Mouse (Mus musculus) C2C12 (cell line): ENCODE data around the gene Pla1a. TPM values are rescaled to one million over a fixed set of nuclear protein-coding genes. Genes with fewer than 3 reads are reported as not detected.

Experiments used
- H3K27me3 ChIP-seq: one replicate; pipeline ENCODE4 v1.6.1; 2011; ENCODE audit not compliant: control insufficient read depth, insufficient read depth, insufficient read length
- H3K36me3 ChIP-seq: one replicate; pipeline ENCODE4 v1.6.1; 2011; ENCODE audit not compliant: control insufficient read depth, insufficient read depth
- H3K4me3 ChIP-seq: one replicate; pipeline ENCODE4 v1.5.1; 2011; ENCODE audit warnings: mild to moderate bottlenecking, control low read depth; ENCODE audit not compliant: poor library complexity, insufficient read depth, severe bottlenecking
- H3K79me2 ChIP-seq: one replicate; pipeline ENCODE4 v1.6.1; 2011; ENCODE audit not compliant: control insufficient read depth, insufficient read depth
- H3K79me3 ChIP-seq: one replicate; pipeline ENCODE4 v1.6.1; 2011; ENCODE audit warnings: low read depth, control low read depth
- H3ac ChIP-seq: one replicate; pipeline ENCODE3; 2011; ENCODE audit warnings: low read depth; ENCODE audit not compliant: control insufficient read depth, insufficient read length
- CEBPB ChIP-seq: IDR thresholded peaks from one replicate; pipeline ENCODE4 v1.6.1; 2011; ENCODE audit warnings: low read depth, mild to moderate bottlenecking, control low read depth, moderate library complexity
- CTCF ChIP-seq: IDR thresholded peaks from one replicate; pipeline ENCODE4 v1.5.1; 2011; ENCODE audit not compliant: control insufficient read depth, insufficient read depth, insufficient read length
- FOSL1 ChIP-seq: IDR thresholded peaks from one replicate; pipeline ENCODE4 v1.8.0; 2011; ENCODE audit warnings: mild to moderate bottlenecking, low read length; ENCODE audit not compliant: poor library complexity, insufficient read depth, severe bottlenecking
- MAX ChIP-seq: IDR thresholded peaks from one replicate; pipeline ENCODE4 v1.6.1; 2011; ENCODE audit warnings: mild to moderate bottlenecking, control low read depth
- MYOD1 ChIP-seq: IDR thresholded peaks from one replicate; pipeline ENCODE4 v1.6.1; 2011; ENCODE audit warnings: low read depth; ENCODE audit not compliant: control insufficient read depth, insufficient read length
- MYOG ChIP-seq: IDR thresholded peaks from one replicate; pipeline ENCODE4 v1.6.1; 2011; ENCODE audit not compliant: control insufficient read depth, insufficient read length; ENCODE audit errors: extremely low read depth
- USF1 ChIP-seq: IDR thresholded peaks from one replicate; pipeline ENCODE4 v1.6.1; 2011; ENCODE audit warnings: low read depth, mild to moderate bottlenecking, control low read depth, moderate library complexity
- polyA plus RNA-seq: library from polyadenylated mRNA; unstranded; fragments of >200 nt; fragmentation: generic; extraction: Trizol; gene quantifications from one replicate; pipeline ENCODE4 v1.2.1, GENCODE M21; 2012; ENCODE audit warnings: missing spikeins

The Pla1a gene
- polyA plus RNA-seq, 1 experiment = 3.0 TPM

GRCm38 (mm10) chr16:38468706-38469018, 35.7 kb upstream of the Pla1a start:
- Histone ChIP-seq H3K4me3 (no peak overlapping the region), H3K79me2 (peaks cover 97% of the 10 kb centered on the region), H3K27me3 (no peaks in the 10 kb centered on the region), H3K36me3 (peaks cover 30% of the 10 kb centered on the region), H3K79me3 (peaks cover 53% of the 10 kb centered on the region), H3ac (no peak overlapping the region)
- TF ChIP-seq USF1 (no peak), MYOD1 (no peak), MAX (no peak), CTCF (no peak), CEBPB (no peak), MYOG (no peak), FOSL1 (no peak)

DNA sequence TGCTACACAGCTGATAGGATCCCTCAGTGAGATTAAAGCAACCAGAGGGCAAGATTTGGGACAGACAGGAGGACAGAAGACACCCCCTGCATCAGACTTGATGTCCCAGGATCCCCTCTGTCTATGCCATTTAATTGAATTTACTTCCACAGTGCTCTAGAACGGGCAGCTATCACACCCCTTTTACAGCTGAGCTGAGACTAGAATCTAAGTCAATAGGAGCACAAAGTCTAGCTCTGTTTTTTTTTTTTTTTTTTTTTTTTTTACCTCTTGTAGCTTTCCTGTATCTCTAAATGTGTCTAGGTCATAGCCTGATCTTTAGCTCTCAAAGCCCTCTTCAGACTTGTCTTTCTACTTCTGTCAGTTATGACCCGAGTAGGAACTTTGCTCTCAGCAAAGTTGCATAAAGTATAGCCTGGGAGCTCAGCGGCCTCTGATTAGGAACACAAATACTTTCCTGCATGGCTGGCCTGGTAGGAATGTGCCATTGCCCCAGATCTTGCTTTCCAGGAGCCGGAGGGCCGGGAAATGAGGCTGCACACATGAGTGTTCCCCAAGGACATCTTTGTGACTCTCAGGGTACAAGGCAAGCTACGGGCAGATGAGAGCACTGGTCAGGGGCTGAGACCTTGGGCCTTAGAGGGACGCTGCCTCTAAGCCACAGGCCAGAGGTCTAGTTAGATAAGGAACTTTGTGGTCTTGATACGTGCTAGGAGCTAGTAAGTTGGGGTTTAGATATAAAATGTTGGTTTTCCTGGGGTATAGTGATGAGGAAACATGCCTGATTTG, 35.2 kb upstream of the Pla1a start:
- H3K27me3 ChIP-seq = no peaks in the 10 kb centered on the region
- peaks cover 25% of the 10 kb centered on the region for H3K36me3 ChIP-seq
- no peak overlapping the region for H3K4me3 ChIP-seq
- TF ChIP-seq FOSL1 (no peak), MYOG (no peak), USF1 (no peak), MAX (no peak), CEBPB (no peak), MYOD1 (no peak)
- H3K79me3 ChIP-seq = peaks cover 56% of the 10 kb centered on the region
- H3K79me2 ChIP-seq = peaks cover 100% of the 10 kb centered on the region
- no peak overlapping the region for H3ac ChIP-seq

- no peaks in the 10 kb centered on the region for H3K27me3 ChIP-seq
- peaks cover 100% of the 10 kb centered on the region for H3K79me2 ChIP-seq
- TF ChIP-seq CTCF (no peak), CEBPB (no peak), MYOG (no peak), USF1 (no peak), MYOD1 (no peak), MAX (no peak), FOSL1 (no peak)
- no peak overlapping the region for H3ac ChIP-seq
- H3K36me3 ChIP-seq = peaks cover 17% of the 10 kb centered on the region
- H3K79me3 ChIP-seq = peaks cover 63% of the 10 kb centered on the region
- no peak overlapping the region for H3K4me3 ChIP-seq
Measured at GRCm38 (mm10) chr16:38467091-38467916, 34.4 kb upstream of the Pla1a start.

GRCm38 (mm10) chr16:38466089-38466488, 33.1 kb upstream of the Pla1a start:
- Histone ChIP-seq H3K27me3 (no peaks in the 10 kb centered on the region), H3K4me3 (no peak overlapping the region), H3ac (no peak overlapping the region), H3K79me2 (peaks cover 100% of the 10 kb centered on the region), H3K79me3 (peaks cover 71% of the 10 kb centered on the region), H3K36me3 (peaks cover 17% of the 10 kb centered on the region)
- TF ChIP-seq CTCF (no peak), USF1 (no peak), FOSL1 (no peak), MAX (no peak), CEBPB (no peak)

- no peaks in the 10 kb centered on the region for H3K27me3 ChIP-seq
- H3K4me3 ChIP-seq = no peak overlapping the region
- no peak overlapping the region for H3ac ChIP-seq
- H3K79me2 ChIP-seq = peaks cover 97% of the 10 kb centered on the region
- peaks cover 74% of the 10 kb centered on the region for H3K79me3 ChIP-seq
- TF ChIP-seq MAX = no peak
- TF ChIP-seq FOSL1 = no peak
- no peak for TF ChIP-seq CTCF
- TF ChIP-seq CEBPB = no peak
- no peak for TF ChIP-seq MYOD1
- no peak for TF ChIP-seq MYOG
- peaks cover 17% of the 10 kb centered on the region for H3K36me3 ChIP-seq
Measured at GRCm38 (mm10) chr16:38463305-38463704, 30.4 kb upstream of the Pla1a start.

GRCm38 (mm10) chr16:38462161-38462560, 29.2 kb upstream of the Pla1a start:
- no peak for TF ChIP-seq CEBPB
- TF ChIP-seq MYOD1 = no peak
- TF ChIP-seq USF1 = no peak
- no peak for TF ChIP-seq MYOG
- no peak for TF ChIP-seq CTCF
- no peak for TF ChIP-seq MAX
- no peak for TF ChIP-seq FOSL1
- H3K79me2 ChIP-seq = peaks cover 86% of the 10 kb centered on the region
- no peak overlapping the region for H3K4me3 ChIP-seq

More at GRCm38 (mm10) chr16:38462161-38462560, 29.2 kb upstream of the Pla1a start:
- no peak overlapping the region for H3ac ChIP-seq
- H3K36me3 ChIP-seq = peaks cover 11% of the 10 kb centered on the region
- peaks cover 64% of the 10 kb centered on the region for H3K79me3 ChIP-seq
- H3K27me3 ChIP-seq = no peaks in the 10 kb centered on the region
